Mouse (Mus musculus): ENCODE results near the gene Zfp786. TPM values are rescaled to one million over a fixed set of nuclear protein-coding genes. Genes with fewer than 3 reads are reported as not detected.

The Zfp786 gene
- polyA plus RNA-seq, 1 experiment from 2014 or later, result 19.5 TPM

DNA sequence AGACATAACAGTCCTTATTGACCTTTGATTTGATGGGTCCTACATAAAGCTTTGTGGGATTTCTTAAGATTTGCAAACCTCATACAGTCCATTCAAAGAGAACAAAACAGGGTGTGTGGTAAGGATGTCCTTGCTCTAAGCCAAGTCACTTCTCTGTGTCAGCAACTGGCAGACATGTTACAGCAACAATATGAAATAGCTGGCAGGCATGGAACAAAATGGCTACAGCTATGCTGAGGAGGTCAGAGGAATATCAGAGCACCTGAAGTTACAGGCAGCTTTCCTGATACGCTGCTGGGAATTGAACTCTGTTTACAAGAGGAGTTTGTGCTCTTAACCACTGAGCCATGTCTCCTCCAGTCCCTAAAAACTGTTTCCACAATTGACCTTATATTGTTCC, 1.6 kb upstream of the Zfp786 start:
- H3K4me3 ChIP-seq (ENCODE audit: low read depth, low read length), result no peak overlapping the region
- H3K4me2 ChIP-seq (ENCODE audit: low read length), result no peak overlapping the region
- no peaks in the 10 kb centered on the region for H3K36me3 ChIP-seq (ENCODE audit: control insufficient read depth, insufficient read depth, low read length)
- no peak overlapping the region for H3K27ac ChIP-seq (ENCODE audit: low read length)
- H3K9ac ChIP-seq (ENCODE audit: low read depth, low read length), result no peak overlapping the region
- WGBS, result 76% methylated on average over 1 of the region's 1 CpGs
- no peak for ATAC-seq
- peaks cover 21% of the 10 kb centered on the region for H3K4me1 ChIP-seq (ENCODE audit: control insufficient read depth, insufficient read depth, low read length)
- no peaks in the 10 kb centered on the region for H3K9me3 ChIP-seq (replicated peaks; ENCODE audit: control insufficient read depth, low read length, poor library complexity, severe bottlenecking)
- H3K27me3 ChIP-seq (ENCODE audit: control insufficient read depth, insufficient read depth, low read depth, low read length), result no peaks in the 10 kb centered on the region

DNA sequence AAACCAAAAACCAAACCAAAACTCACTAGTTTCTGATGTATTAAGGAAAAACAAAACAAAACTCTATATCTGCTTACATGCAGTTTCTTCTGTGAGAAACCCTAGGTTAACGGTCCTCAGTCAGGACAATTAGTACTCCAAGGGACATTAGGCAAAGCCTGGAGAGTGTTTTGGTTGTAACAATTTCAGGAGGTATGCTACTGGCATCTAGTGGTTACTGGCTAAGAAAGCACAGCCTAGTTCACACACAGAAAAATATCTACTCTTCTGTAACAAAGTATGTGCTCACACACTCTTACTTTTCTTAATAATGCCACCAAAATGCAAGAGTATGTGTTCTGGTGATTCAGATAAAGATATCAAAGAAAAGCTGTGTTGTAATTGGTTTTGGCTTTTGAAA, 1.7 kb downstream of the Zfp786 start:
- peak overlapping the region; percentile 33; the same call in 1 of the 2 replicates for H3K27ac ChIP-seq (ENCODE audit: low read length)

DNA sequence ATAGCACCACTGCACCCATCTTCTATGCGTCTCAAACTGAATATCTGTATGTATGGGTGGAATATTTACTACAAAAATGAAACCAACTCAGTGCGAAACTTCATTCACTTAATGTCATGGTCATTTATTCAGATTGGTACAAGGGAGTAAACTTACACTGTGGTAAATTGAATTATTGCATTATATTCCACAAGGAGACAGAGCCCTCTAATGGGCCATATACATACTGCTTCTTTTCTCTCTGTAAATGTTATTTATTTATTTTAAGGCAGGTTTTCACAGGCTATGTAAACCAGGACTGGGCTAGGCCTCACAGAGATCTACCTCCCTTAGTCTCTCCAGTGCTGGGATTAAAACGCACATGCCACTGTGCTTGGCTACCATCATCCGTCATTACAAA, 3.2 kb downstream of the Zfp786 start:
- Histone ChIP-seq H3K4me3 (ENCODE audit: low read depth, low read length) (no peak overlapping the region), H3K9me3 (replicated peaks; ENCODE audit: control insufficient read depth, low read length, poor library complexity, severe bottlenecking) (no peaks in the 10 kb centered on the region), H3K4me1 (ENCODE audit: control insufficient read depth, insufficient read depth, low read length) (peaks cover 15% of the 10 kb centered on the region), H3K27me3 (ENCODE audit: control insufficient read depth, insufficient read depth, low read depth, low read length) (no peaks in the 10 kb centered on the region), H3K27ac (ENCODE audit: low read length) (no peak overlapping the region), H3K9ac (ENCODE audit: low read depth, low read length) (no peak overlapping the region), H3K4me2 (ENCODE audit: low read length) (no peak overlapping the region), H3K36me3 (ENCODE audit: control insufficient read depth, insufficient read depth, low read length) (peaks cover 17% of the 10 kb centered on the region)
- WGBS, result 96% methylated on average over 4 of the region's 4 CpGs
- no peak for ATAC-seq

More for the DNA sequence above, 1.7 kb downstream of the Zfp786 start:
- peak overlapping the region; percentile 58 for H3K9ac ChIP-seq (ENCODE audit: low read depth, low read length)
- peaks cover 11% of the 10 kb centered on the region; the same call in 1 of the 2 replicates for H3K36me3 ChIP-seq (ENCODE audit: control insufficient read depth, insufficient read depth, low read length)
- no peak for ATAC-seq
- H3K4me3 ChIP-seq (ENCODE audit: low read depth, low read length), result peak overlapping the region; percentile 56
- H3K4me2 ChIP-seq (ENCODE audit: low read length), result peak overlapping the region; percentile 63
- H3K4me1 ChIP-seq (ENCODE audit: control insufficient read depth, insufficient read depth, low read length), result peaks cover 15% of the 10 kb centered on the region
- H3K9me3 ChIP-seq (replicated peaks; ENCODE audit: control insufficient read depth, low read length, poor library complexity, severe bottlenecking), result no peaks in the 10 kb centered on the region
- 9% methylated on average over 1 of the region's 1 CpGs for WGBS
- no peaks in the 10 kb centered on the region for H3K27me3 ChIP-seq (ENCODE audit: control insufficient read depth, insufficient read depth, low read depth, low read length)

DNA sequence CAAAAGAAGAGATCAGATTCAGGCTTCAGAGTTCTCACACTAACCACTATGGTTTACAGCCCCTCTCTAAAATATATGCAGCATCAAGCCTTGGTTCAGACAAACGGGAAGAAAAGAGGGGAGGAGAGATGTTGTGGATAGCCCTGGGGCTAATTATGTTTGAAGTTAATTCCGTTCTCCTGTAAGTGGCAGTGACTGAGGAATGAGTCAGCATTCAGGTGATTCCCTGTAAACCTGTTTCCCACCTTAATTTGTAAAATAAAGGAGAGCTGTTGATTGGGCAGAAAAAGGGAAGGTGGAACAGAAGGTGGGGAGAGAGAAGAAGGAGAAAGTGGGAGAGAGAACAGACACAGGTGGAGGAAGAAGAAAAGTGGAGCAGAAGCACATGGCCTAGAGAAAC, 6.4 kb downstream of the Zfp786 start:
- H3K9ac ChIP-seq (ENCODE audit: low read depth, low read length), result no peak overlapping the region
- H3K4me2 ChIP-seq (ENCODE audit: low read length), result no peak overlapping the region
- no peaks in the 10 kb centered on the region for H3K27me3 ChIP-seq (ENCODE audit: control insufficient read depth, insufficient read depth, low read depth, low read length)
- H3K36me3 ChIP-seq (ENCODE audit: control insufficient read depth, insufficient read depth, low read length), result peaks cover 40% of the 10 kb centered on the region
- no peak overlapping the region for H3K4me3 ChIP-seq (ENCODE audit: low read depth, low read length)
- peaks cover 7% of the 10 kb centered on the region for H3K4me1 ChIP-seq (ENCODE audit: control insufficient read depth, insufficient read depth, low read length)
- H3K27ac ChIP-seq (ENCODE audit: low read length), result no peak overlapping the region
- no peaks in the 10 kb centered on the region for H3K9me3 ChIP-seq (replicated peaks; ENCODE audit: control insufficient read depth, low read length, poor library complexity, severe bottlenecking)
- ATAC-seq, result no peak
- WGBS, result 60% methylated on average over 2 of the region's 2 CpGs

DNA sequence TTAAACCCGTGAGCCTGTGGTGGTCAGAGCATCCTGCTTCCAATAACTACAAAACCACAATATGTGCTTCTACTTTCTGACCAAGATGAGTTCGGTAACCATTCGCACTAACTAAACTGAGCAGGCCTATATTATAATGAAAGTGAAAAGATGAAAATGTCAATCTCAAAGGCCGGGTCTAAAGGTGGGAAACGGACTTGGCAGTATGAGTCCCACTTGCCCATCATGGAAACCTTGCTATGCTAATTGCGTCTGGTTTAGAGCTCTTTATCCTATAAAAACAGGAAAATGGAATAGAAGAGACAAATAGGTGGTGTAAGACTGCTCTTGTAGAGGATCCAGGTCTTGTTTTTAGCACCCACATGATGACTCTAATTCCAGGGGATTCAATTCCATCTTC, 8.9 kb downstream of the Zfp786 start:
- WGBS, result 94% methylated on average over 6 of the region's 6 CpGs
- Histone ChIP-seq H3K36me3 (ENCODE audit: control insufficient read depth, insufficient read depth, low read length) (peaks cover 48% of the 10 kb centered on the region), H3K27ac (ENCODE audit: low read length) (no peak overlapping the region), H3K4me2 (ENCODE audit: low read length) (no peak overlapping the region), H3K4me1 (ENCODE audit: control insufficient read depth, insufficient read depth, low read length) (no peaks in the 10 kb centered on the region), H3K9me3 (replicated peaks; ENCODE audit: control insufficient read depth, low read length, poor library complexity, severe bottlenecking) (no peaks in the 10 kb centered on the region), H3K27me3 (ENCODE audit: control insufficient read depth, insufficient read depth, low read depth, low read length) (no peaks in the 10 kb centered on the region), H3K9ac (ENCODE audit: low read depth, low read length) (no peak overlapping the region), H3K4me3 (ENCODE audit: low read depth, low read length) (no peak overlapping the region)
- ATAC-seq, result no peak

DNA sequence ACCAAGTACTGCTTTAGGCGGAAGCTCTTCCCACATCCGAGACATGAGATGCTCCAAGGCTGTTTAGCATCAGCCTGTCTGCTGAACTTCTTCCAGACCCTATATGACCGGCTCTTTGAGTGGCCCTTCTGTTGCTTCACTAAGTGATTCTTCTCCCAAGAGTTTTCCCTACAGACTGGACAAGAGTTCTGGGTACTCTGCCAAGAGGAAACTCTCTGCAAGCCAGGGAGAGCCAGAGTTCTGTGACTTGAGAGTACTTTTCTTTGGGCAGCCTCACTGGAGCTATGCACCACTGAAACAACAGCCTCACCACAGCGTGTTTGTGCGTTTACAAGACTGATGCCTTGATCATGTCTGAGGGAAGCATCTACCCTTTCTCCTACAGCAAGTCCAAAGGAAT, 9.4 kb downstream of the Zfp786 start:
- no peaks in the 10 kb centered on the region for H3K27me3 ChIP-seq (ENCODE audit: control insufficient read depth, insufficient read depth, low read depth, low read length)
- no peak overlapping the region for H3K4me3 ChIP-seq (ENCODE audit: low read depth, low read length)
- H3K4me1 ChIP-seq (ENCODE audit: control insufficient read depth, insufficient read depth, low read length), result no peaks in the 10 kb centered on the region
- no peak overlapping the region for H3K9ac ChIP-seq (ENCODE audit: low read depth, low read length)
- peaks cover 48% of the 10 kb centered on the region for H3K36me3 ChIP-seq (ENCODE audit: control insufficient read depth, insufficient read depth, low read length)
- H3K4me2 ChIP-seq (ENCODE audit: low read length), result no peak overlapping the region
- WGBS, result 95% methylated on average over 5 of the region's 5 CpGs
- no peak overlapping the region for H3K27ac ChIP-seq (ENCODE audit: low read length)
- H3K9me3 ChIP-seq (replicated peaks; ENCODE audit: control insufficient read depth, low read length, poor library complexity, severe bottlenecking), result no peaks in the 10 kb centered on the region
- no peak for ATAC-seq

DNA sequence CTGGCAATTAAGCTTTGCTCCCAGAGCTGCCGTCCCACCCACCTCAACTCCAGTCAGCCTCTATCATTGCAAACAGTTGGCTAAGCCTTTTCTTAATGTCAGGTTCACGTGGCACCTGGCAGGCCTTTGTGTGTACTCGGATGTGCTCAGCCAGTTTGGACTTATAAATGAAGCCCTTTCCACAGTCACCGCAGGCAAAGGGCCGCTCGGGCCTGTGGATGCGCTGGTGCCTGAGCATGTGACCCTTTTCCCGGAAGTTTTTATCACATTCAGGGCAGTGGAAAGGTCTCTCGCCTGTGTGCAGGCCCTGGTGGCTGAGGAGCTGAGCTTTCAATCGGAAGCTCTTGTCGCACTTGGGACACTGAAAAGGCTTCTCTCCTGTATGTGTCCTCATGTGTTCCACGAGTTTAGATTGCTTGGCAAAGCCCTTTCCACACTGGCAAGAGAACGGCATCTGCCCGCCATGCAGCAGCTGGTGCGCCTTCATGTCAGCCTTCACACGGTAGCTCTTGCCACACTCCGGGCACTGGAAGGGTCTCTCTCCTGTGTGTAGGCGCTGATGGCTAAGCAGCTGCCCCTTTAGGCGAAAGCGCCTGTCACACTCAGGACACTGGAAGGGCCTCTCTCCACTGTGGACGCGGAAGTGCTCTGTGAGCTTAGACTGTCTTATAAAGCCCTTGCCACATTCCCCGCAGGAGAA, 10.9 kb downstream of the Zfp786 start:
- H3K4me3 ChIP-seq (ENCODE audit: low read depth, low read length), result no peak overlapping the region
- H3K36me3 ChIP-seq (ENCODE audit: control insufficient read depth, insufficient read depth, low read length), result peaks cover 42% of the 10 kb centered on the region
- WGBS, result 95% methylated on average over 23 of the region's 23 CpGs
- H3K4me2 ChIP-seq (ENCODE audit: low read length), result no peak overlapping the region
- H3K4me1 ChIP-seq (ENCODE audit: control insufficient read depth, insufficient read depth, low read length), result no peaks in the 10 kb centered on the region
- no peak for ATAC-seq
- H3K9ac ChIP-seq (ENCODE audit: low read depth, low read length), result no peak overlapping the region
- H3K9me3 ChIP-seq (replicated peaks; ENCODE audit: control insufficient read depth, low read length, poor library complexity, severe bottlenecking), result no peaks in the 10 kb centered on the region
- H3K27me3 ChIP-seq (ENCODE audit: control insufficient read depth, insufficient read depth, low read depth, low read length), result no peaks in the 10 kb centered on the region
- no peak overlapping the region for H3K27ac ChIP-seq (ENCODE audit: low read length)

DNA sequence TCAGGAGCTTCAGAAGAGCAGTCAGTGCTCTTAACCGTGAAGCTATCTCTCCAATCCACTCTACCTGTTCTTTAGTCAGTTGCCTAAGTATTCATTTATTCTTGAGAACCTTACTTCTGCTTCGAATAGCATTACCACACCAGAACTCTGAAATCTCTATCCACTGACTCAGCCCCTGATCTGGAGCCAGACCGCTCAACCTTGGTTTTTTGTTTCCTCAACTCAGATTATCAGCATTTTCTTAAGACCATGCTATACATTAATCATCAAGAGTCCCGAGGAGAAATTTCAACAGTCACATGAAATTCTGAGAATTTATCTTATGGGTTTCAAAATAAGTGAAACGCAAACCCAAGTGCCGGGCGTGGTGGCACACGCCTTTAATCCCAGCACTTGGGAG, 11.9 kb downstream of the Zfp786 start:
- H3K9me3 ChIP-seq (replicated peaks; ENCODE audit: control insufficient read depth, low read length, poor library complexity, severe bottlenecking), result no peaks in the 10 kb centered on the region
- H3K36me3 ChIP-seq (ENCODE audit: control insufficient read depth, insufficient read depth, low read length), result peaks cover 36% of the 10 kb centered on the region
- WGBS, result 95% methylated on average over 8 of the region's 8 CpGs
- no peak overlapping the region for H3K4me3 ChIP-seq (ENCODE audit: low read depth, low read length)
- no peak overlapping the region for H3K4me2 ChIP-seq (ENCODE audit: low read length)
- H3K27ac ChIP-seq (ENCODE audit: low read length), result no peak overlapping the region
- peaks cover 2% of the 10 kb centered on the region; the same call in 1 of the 2 replicates for H3K4me1 ChIP-seq (ENCODE audit: control insufficient read depth, insufficient read depth, low read length)
- no peaks in the 10 kb centered on the region for H3K27me3 ChIP-seq (ENCODE audit: control insufficient read depth, insufficient read depth, low read depth, low read length)
- no peak overlapping the region for H3K9ac ChIP-seq (ENCODE audit: low read depth, low read length)
- ATAC-seq, result no peak

DNA sequence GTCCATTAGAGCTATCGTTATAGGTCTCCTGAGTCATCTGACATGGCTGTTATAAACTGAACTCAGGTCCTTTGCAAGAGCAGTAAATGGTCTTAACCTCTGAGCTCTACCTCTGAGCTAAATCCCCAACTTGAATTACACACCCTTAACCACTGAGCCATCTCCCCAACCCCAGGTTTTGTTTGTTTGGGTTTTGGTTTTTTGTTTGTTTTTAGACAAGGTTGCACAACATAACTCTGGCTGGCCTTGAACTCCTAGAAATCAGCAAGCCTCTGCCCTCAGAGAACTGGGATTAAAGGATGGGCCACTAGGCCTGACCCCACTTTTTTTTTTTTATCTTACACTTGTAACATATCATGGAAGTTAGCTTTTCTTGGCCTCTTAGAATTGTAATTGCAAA, 14.5 kb downstream of the Zfp786 start:
- H3K36me3 ChIP-seq (ENCODE audit: control insufficient read depth, insufficient read depth, low read length), result peaks cover 25% of the 10 kb centered on the region
- H3K9ac ChIP-seq (ENCODE audit: low read depth, low read length), result no peak overlapping the region
- H3K4me3 ChIP-seq (ENCODE audit: low read depth, low read length), result no peak overlapping the region
- peaks cover 13% of the 10 kb centered on the region for H3K4me1 ChIP-seq (ENCODE audit: control insufficient read depth, insufficient read depth, low read length)
- ATAC-seq, result no peak
- WGBS, result 100% methylated on average over 1 of the region's 1 CpGs
- no peak overlapping the region for H3K27ac ChIP-seq (ENCODE audit: low read length)
- H3K4me2 ChIP-seq (ENCODE audit: low read length), result no peak overlapping the region
- no peaks in the 10 kb centered on the region for H3K9me3 ChIP-seq (replicated peaks; ENCODE audit: control insufficient read depth, low read length, poor library complexity, severe bottlenecking)
- no peaks in the 10 kb centered on the region for H3K27me3 ChIP-seq (ENCODE audit: control insufficient read depth, insufficient read depth, low read depth, low read length)

All from midbrain, embryonic 16.5 days (tissue).